9 mouse cellular contexts compared by ENCODE assay signal in the genomic region with DNA sequence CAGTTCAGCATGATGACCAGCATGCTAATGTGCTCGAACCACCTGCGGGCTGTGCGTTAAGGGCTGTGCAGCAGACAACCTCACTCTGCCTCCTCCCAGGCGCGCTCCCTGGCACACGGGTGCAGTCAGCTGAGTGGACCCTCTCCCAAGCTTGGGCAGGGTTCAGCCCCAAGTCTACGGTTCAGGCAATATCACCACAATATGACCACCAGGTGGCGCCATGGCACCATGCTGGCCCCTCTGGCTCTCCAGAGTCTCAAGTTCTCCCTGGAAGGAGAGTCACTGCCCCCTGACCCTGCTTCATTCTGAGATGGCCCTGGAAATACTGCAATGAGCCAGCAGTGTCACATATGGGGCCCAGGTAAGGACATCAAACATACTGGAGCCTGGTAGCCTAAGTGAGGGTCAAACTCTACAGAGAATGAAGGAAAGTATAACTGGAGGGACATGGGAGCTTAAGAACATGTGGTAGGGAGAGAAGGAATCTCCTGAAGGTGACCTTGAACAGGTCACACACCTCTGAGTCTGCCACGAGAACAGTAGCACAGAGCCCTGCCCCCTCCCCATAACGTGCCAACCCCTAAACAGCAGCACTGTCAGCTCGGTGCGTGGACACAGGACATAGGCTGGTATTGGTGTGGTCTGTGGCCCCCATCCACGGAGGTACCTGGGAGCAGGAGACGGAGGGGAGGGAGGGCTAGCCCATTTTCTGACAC. TPM values are rescaled to one million over a fixed set of nuclear protein-coding genes. Genes with fewer than 3 reads are reported as not detected.
A peak's percentile ranks its signal among the peaks of the same experiment; 100 is the strongest.
DNase-seq lines count a peak whose midpoint lies in the region; ATAC-seq and TF ChIP-seq lines count a peak whose summit lies in the region.
"Had no signal": no experiment of that assay in that cellular context is flagged by ENCODE, and none has a peak within 500 bp of the region (broad histone marks: within the 10 kb centered on the region; RNA-seq: fewer than 3 reads in every experiment).

No protein-coding gene starts in this region.

- H3K4me1 ChIP-seq in megakaryocyte, embryonic 14.5 days, result no peaks in the 10 kb centered on the region
- no peaks in the 10 kb centered on the region for H3K4me1 ChIP-seq in kidney, adult 2 months (ENCODE audit: control insufficient read depth, insufficient read depth, low read length)
- H3K4me1 ChIP-seq in midbrain, embryonic 16.5 days (ENCODE audit: control insufficient read depth, insufficient read depth, low read length), result 0 out of 2 replicates have a peak, but pooled peaks cover 4% of the 10 kb centered on the region

- H3K36me3 ChIP-seq in megakaryocyte, embryonic 14.5 days (replicated peaks; ENCODE audit: low read length), result no peaks in the 10 kb centered on the region
- no peaks in the 10 kb centered on the region for H3K36me3 ChIP-seq in kidney, adult 2 months (ENCODE audit: control insufficient read depth, insufficient read depth, low read length)
- H3K36me3 ChIP-seq in midbrain, embryonic 16.5 days (ENCODE audit: control insufficient read depth, insufficient read depth, low read length), result peaks cover 2% of the 10 kb centered on the region; the same call in 1 of the 2 replicates

- H3K4me3 ChIP-seq in megakaryocyte, embryonic 14.5 days (replicated peaks), result peak overlapping the region; percentile 6
- no peak overlapping the region for H3K4me3 ChIP-seq in kidney, adult 2 months (ENCODE audit: insufficient read depth, low read depth, low read length)
- H3K4me3 ChIP-seq in midbrain, embryonic 16.5 days (ENCODE audit: low read depth, low read length), result no peak overlapping the region

- no peak for TF ChIP-seq POLR2A in kidney, adult 2 months (IDR thresholded peaks at IDR 0.05; ENCODE audit: low read depth, low read length)

- no peak overlapping the region for H3K9ac ChIP-seq in midbrain, embryonic 16.5 days (ENCODE audit: low read depth, low read length)

- peak; percentile 75 for DNase-seq in embryo, embryonic 11.5 days (ENCODE audit: low read depth, low spot score)
- DNase-seq in heart, adult 18-20 months, result peak; percentile 54 to 86
- peak; percentile 69 for DNase-seq in kidney, adult 2 months
- DNase-seq in left cerebral cortex, postnatal 4 days, result peak; percentile 90
- peak; percentile 58 to 81 for DNase-seq in spleen, postnatal 10 days (ENCODE audit: low spot score in 2 of 2)

- peaks cover 74% of the 10 kb centered on the region for H3K27me3 ChIP-seq in megakaryocyte, embryonic 14.5 days (replicated peaks)
- H3K27me3 ChIP-seq in kidney, adult 2 months (replicated peaks; ENCODE audit: control insufficient read depth, insufficient read depth, low read length), result no peaks in the 10 kb centered on the region
- no peaks in the 10 kb centered on the region for H3K27me3 ChIP-seq in midbrain, embryonic 16.5 days (ENCODE audit: control insufficient read depth, insufficient read depth, low read depth, low read length)

- intact Hi-C loops in left cerebral cortex, postnatal 4 days (cut with DNase I), result loop anchor here (1.0 to 10.0 kb wide), 2 partner anchors 72 to 297 kb away; no protein-coding TSS in a partner anchor

- peak; percentile 93 for TF ChIP-seq CTCF in kidney, adult 2 months (conservative IDR thresholded peaks at IDR 0.05; ENCODE audit: insufficient read depth, insufficient read length, low read depth, low read length)

- no peak overlapping the region for H3K4me2 ChIP-seq in midbrain, embryonic 16.5 days (ENCODE audit: low read length)

- no peak for ATAC-seq in megakaryocyte, adult 5-6 weeks (ENCODE audit: poor library complexity, severe bottlenecking)
- peak; percentile 61 for ATAC-seq in midbrain, embryonic 16.5 days
- ATAC-seq: Patski had no signal

- no peak overlapping the region for H3K27ac ChIP-seq in kidney, adult 2 months (ENCODE audit: insufficient read depth, low read depth, low read length)
- no peak overlapping the region for H3K27ac ChIP-seq in midbrain, embryonic 16.5 days (ENCODE audit: low read length)

- H3K9me3 ChIP-seq in megakaryocyte, embryonic 14.5 days, result no peaks in the 10 kb centered on the region
- H3K9me3 ChIP-seq in midbrain, embryonic 16.5 days (replicated peaks; ENCODE audit: control insufficient read depth, low read length, poor library complexity, severe bottlenecking), result no peaks in the 10 kb centered on the region

- WGBS in kidney, adult 2 months, result 31% methylated on average over 14 of the region's 14 CpGs
- 29% methylated on average over 14 of the region's 14 CpGs for WGBS in midbrain, embryonic 16.5 days

RNA-seq across cellular contexts. Expression of gene Tpsg1, which starts 28.9 kb away (rescaled TPM):
- not detected in 2 replicates for polyA plus RNA-seq in megakaryocyte, embryonic 14.5 days (2012; ENCODE audit: insufficient read depth, low replicate concordance)
- total RNA-seq in megakaryocyte, adult 5-6 weeks (2015), result not detected in 2 replicates
- total RNA-seq in megakaryocyte, adult 5-6 weeks (2017), result not detected in 2 replicates
- not detected for total RNA-seq in heart, adult 18-20 months (2021)
- polyA plus RNA-seq in kidney, adult 2 months (2012; rRNA removed), result 0.12 TPM in 1 of 2 replicates, not detected in the other
- total RNA-seq in left cerebral cortex, postnatal 4 days (2021), result not detected
- 0.29 and 0.88 TPM in 2 replicates for polyA plus RNA-seq in midbrain, embryonic 16.5 days (2015; fragmentation: Nextera tagmentation; extraction: Ambion mirVana)
- polyA plus RNA-seq: Patski had no signal

RNA-seq across cellular contexts. Expression of gene Tpsb2, which starts 31.9 kb away (rescaled TPM):
- 0.26 TPM in 1 of 2 replicates, not detected in the other for polyA plus RNA-seq in megakaryocyte, embryonic 14.5 days (2012; ENCODE audit: insufficient read depth, low replicate concordance)
- not detected in 2 replicates for total RNA-seq in megakaryocyte, adult 5-6 weeks (2015)
- total RNA-seq in megakaryocyte, adult 5-6 weeks (2017), result not detected in 2 replicates
- 1 to 10 TPM; 2.0 to 2.6 TPM for total RNA-seq in heart, adult 18-20 months (2021)
- polyA plus RNA-seq in kidney, adult 2 months (2012; rRNA removed), result 1.8 and 2.4 TPM in 2 replicates
- total RNA-seq in left cerebral cortex, postnatal 4 days (2021), result 10 to 100 TPM in 1 of 2 experiments, 1 to 10 TPM in 1; 8.1 to 16.4 TPM
- polyA plus RNA-seq in midbrain, embryonic 16.5 days (2015; fragmentation: Nextera tagmentation; extraction: Ambion mirVana), result 0.23 TPM in 1 of 2 replicates, not detected in the other
- polyA plus RNA-seq: Patski had no signal

RNA-seq across cellular contexts. Expression of gene Cacna1h, which starts 35.6 kb away (rescaled TPM):
- polyA plus RNA-seq in megakaryocyte, embryonic 14.5 days (2012; ENCODE audit: insufficient read depth, low replicate concordance), result not detected in 2 replicates
- total RNA-seq in megakaryocyte, adult 5-6 weeks (2015), result 0.05 TPM in 1 of 2 replicates, not detected in the other
- not detected in 2 replicates for total RNA-seq in megakaryocyte, adult 5-6 weeks (2017)
- total RNA-seq in heart, adult 18-20 months (2021), result 1 to 10 TPM; 6.1 to 6.7 TPM
- 0.44 and 1.3 TPM in 2 replicates for polyA plus RNA-seq in kidney, adult 2 months (2012; rRNA removed)
- total RNA-seq in left cerebral cortex, postnatal 4 days (2021), result 100 to 1,000 TPM in 1 of 2 experiments, 10 to 100 TPM in 1; 96.9 to 103 TPM
- 10.0 and 11.5 TPM in 2 replicates for polyA plus RNA-seq in midbrain, embryonic 16.5 days (2015; fragmentation: Nextera tagmentation; extraction: Ambion mirVana)

RNA-seq across cellular contexts. Expression of gene Tpsab1, which starts 52.6 kb away (rescaled TPM):
- 0.23 TPM in 1 of 2 replicates, not detected in the other for polyA plus RNA-seq in megakaryocyte, embryonic 14.5 days (2012; ENCODE audit: insufficient read depth, low replicate concordance)
- not detected in 2 replicates for total RNA-seq in megakaryocyte, adult 5-6 weeks (2015)
- not detected in 2 replicates for total RNA-seq in megakaryocyte, adult 5-6 weeks (2017)
- under 1 TPM; 0.37 to 0.62 TPM for total RNA-seq in heart, adult 18-20 months (2021)
- polyA plus RNA-seq in kidney, adult 2 months (2012; rRNA removed), result not detected in 2 replicates
- total RNA-seq in left cerebral cortex, postnatal 4 days (2021), result 1 to 10 TPM in 1 of 2 experiments, under 1 TPM in 1; 0.62 to 2.5 TPM
- polyA plus RNA-seq in midbrain, embryonic 16.5 days (2015; fragmentation: Nextera tagmentation; extraction: Ambion mirVana), result not detected in 2 replicates
- polyA plus RNA-seq: Patski had no signal

RNA-seq across cellular contexts. Expression of gene Tekt4, which starts 56.5 kb away (rescaled TPM):
- not detected in 2 replicates for polyA plus RNA-seq in megakaryocyte, embryonic 14.5 days (2012; ENCODE audit: insufficient read depth, low replicate concordance)
- total RNA-seq in megakaryocyte, adult 5-6 weeks (2015), result not detected in 2 replicates
- total RNA-seq in megakaryocyte, adult 5-6 weeks (2017), result not detected in 2 replicates
- under 1 TPM in 1 of 2 experiments, not detected in 1; 0.67 TPM for total RNA-seq in heart, adult 18-20 months (2021)
- 0.07 and 0.08 TPM in 2 replicates for polyA plus RNA-seq in kidney, adult 2 months (2012; rRNA removed)
- 1 to 10 TPM in 1 of 2 experiments, under 1 TPM in 1; 0.70 to 1.6 TPM for total RNA-seq in left cerebral cortex, postnatal 4 days (2021)
- 1.5 TPM in 2 replicates for polyA plus RNA-seq in midbrain, embryonic 16.5 days (2015; fragmentation: Nextera tagmentation; extraction: Ambion mirVana)
- polyA plus RNA-seq: Patski had no signal

Comparison
In these comparisons a context has a peak if more than half of its experiments do, and no peak if none do; other contexts are left out.
1. RNA of gene Cacna1h, which starts 35.6 kb away (total RNA-seq): 96.9 to 103 TPM in left cerebral cortex, postnatal 4 days; 6.1 to 6.7 TPM in heart, adult 18-20 months and 0.05 TPM in megakaryocyte, adult 5-6 weeks; every median in the first group is over 10 times any median in the second.
2. Peak in every context shown above with its lines, with median percentiles within 50 percentile points of each other: DNase-seq.